Mouse (Mus musculus) gastrocnemius, postnatal 4 days (tissue): ENCODE results near the gene Ube2s. TPM values are rescaled to one million over a fixed set of nuclear protein-coding genes. Genes with fewer than 3 reads are reported as not detected.
"Not testable (repeated sequence)": the region's sequence is repeated elsewhere in the genome, so short reads cannot be mapped to it uniquely, and the experiment has no call there.

Experiments
- DNase-seq, 2 experiments: peaks; one replicate each; pipeline ENCODE4 v3.0.0; 2021 to 2022; ENCODE audit warnings: low spot score in 2 of 2, mixed read lengths in 2 of 2
- long read RNA-seq, 2 experiments: library from polyadenylated mRNA; stranded (forward); transcript quantifications; one replicate each; pipeline ENCODE4 v2.0.0; 2021
- total RNA-seq, 2 experiments: library from RNA; stranded (reverse); gene quantifications; 2 replicates each; pipeline ENCODE4 v1.2.3; 2021

The Ube2s gene
- total RNA-seq = 100 to 1,000 TPM; 122 to 140 TPM
- long read RNA-seq, experiment 1, transcript Ube2s-201 (4 exons, 1,238 nt) = major isoform, 51 of 54 reads
- long read RNA-seq, experiment 1, partial matches to known transcripts = 3 of 54 reads
- long read RNA-seq, experiment 1, other reads (novel, unspliced or antisense) = 0 of 54 reads
- long read RNA-seq, experiment 2, full-length matches to known transcripts = 33 of 36 reads
- long read RNA-seq, experiment 2, partial matches to known transcripts = 1 of 36 reads
- long read RNA-seq, experiment 2, other reads (novel, unspliced or antisense) = 2 of 36 reads

DNA sequence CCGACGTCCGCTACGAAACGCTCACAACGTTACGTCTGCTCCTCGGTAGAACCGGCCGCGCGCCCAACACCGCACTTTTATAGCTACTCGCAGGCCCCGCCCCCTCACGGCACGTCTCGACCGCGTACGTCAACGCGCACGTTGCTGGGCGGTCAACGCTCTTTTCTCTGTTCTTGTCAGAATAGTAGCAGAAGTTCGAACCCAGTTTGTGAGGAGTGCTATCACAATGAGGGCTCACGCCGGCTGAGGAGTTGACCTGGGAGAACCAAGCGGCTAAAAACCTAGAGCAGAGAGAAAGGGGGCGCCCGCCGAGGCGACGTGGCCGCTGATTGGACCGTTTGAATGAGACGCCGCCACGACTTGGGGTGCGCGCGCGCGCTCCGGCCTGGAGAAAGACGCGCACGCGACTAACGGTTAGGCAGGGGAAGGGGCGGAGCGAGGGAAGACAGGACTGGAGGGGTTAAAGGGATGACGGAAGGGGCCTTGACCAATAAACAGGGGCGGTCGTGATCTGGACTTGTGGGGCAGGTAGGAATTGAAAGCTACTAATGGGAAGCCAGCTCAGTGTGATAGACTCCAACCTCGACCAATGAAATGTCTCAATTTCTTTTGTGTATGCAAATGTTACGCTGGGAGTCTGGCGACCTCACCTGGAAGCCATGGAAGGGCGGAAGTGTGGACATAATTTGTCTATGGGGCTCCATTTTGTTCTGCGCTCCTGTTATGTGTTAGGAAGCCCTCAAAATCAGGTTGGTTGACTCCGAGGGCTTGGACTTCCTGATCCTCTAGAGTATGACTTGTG lies at the start of gene Ube2s:
TSS of gene Ube2s (minus strand) at position 288 of the 802 bp plus-strand sequence.
- DNase-seq = peak; percentile 97 to 98

DNA sequence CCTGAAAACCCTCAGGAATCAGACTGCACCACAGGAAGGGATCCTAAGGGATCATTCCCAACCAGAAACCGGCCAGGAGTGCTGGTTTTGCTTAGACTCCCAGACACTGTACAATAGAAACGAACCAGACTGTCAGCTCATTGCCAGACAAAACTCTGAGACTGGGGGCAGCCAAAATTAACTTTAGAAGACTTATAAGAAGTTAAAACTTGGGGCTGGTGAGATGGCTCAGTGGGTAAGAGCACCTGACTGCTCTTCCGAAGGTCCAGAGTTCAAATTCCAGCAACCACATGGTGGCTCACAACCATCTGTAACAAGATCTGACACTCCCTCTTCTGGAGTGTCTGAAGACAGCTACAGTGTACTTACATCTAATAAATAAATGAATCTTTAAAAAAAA lies 48.5 kb upstream of the Ube2s start:
- DNase-seq = not testable (repeated sequence)

DNA sequence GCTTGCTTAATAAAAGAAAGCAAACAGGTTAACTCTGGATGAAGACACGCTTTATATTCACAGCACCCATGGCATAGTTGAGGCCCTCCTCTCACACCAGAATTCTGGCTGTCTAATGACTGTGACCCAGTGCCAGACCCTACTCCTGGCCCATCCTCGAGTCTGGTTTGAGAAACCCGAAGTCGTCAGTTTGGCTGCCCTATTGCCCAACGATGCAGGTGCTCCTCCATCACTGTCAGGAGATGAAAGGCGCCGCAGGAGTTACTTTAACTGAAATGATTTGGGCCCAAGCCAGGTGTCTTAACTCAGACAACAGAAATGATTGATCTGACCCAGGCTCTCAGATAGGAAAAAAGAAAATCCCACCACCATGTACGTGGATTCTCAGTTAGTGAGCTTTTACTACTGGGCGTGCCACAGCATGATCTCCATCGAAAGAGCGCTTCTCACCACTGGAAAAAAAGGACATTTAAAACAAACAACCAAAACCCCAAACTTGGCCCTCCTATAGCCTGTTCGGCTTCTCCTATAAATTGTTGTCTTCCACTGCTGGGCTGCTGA lies 47.1 kb upstream of the Ube2s start:
- no peak for DNase-seq

DNA sequence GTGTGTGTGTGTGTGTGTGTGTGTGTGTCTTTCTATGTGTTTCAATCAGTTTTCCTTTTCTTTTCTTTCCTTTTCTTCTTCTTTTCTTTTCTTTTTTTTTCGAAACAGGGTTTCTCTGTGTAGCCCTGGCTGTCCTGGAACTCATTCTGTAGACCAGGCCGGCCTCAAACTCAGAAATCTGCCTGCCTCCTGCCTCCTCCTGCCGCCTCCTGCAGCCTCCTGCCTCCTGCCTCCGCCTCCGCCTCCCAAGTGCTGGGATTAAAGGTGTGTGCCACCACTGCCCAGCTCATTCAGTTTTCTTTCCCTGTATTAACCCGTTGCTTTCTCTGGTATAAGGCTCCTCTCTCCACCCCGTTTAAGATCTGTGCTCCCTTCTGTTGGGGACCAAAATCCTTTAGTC lies 44.9 kb upstream of the Ube2s start:
- DNase-seq = no peak

DNA sequence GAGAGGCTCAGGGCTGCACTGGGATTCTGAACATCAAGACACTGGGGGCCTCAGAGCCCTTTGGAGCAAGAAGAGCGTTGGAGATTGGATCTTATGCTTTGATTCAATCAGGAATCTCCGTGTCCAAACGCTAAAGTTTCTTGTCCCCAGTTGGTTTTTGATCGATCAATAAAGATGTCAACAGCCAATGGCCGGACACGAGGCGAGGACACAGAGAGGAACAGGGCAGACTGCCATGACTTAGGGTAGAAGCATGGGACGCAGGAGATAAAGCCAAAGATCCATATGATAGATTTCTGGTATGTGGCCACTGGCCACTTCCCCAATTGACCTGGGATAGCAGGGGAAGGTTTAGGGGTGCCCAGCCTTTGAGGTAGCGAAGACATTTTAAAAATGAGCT lies 44.1 kb upstream of the Ube2s start:
- no peak for DNase-seq

DNA sequence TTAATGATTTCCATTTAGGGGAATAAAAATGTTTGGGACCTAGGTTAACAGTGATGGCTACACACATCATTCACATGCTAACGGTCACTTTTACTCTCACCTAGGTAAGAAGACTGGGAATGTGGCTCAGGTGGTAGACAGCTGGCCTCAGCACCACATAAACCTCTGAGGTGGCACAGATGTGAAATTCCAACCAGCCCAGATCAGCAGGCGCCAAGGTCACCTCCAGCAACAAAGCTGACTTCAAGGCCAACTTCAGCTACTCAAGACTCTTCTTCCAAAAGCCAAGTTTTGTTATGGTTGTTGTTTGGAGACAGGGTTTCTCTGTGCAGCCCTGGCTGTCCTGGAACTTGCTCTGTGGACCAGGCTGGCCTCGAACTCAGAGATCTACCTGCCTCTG lies 41.2 kb upstream of the Ube2s start:
- no peak for DNase-seq

DNA sequence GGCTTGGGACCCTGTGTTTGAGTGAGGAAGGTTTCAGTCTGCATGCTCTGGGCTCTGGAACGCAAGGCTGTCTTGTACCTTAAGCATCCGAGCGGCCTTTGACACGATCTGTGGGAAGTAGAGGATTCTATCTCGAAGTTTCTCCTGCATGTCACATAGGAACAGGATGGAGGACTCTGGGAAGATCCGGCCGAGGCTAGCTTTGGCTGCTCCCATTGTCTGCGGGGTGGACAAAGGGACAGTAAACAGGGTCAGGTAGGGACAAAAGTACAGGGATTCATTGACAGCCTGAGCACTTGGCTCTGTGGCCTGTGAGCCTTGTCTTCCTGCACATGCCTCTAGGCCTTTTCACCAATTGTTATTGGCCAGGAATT lies 38.9 kb upstream of the Ube2s start:
- no peak for DNase-seq

DNA sequence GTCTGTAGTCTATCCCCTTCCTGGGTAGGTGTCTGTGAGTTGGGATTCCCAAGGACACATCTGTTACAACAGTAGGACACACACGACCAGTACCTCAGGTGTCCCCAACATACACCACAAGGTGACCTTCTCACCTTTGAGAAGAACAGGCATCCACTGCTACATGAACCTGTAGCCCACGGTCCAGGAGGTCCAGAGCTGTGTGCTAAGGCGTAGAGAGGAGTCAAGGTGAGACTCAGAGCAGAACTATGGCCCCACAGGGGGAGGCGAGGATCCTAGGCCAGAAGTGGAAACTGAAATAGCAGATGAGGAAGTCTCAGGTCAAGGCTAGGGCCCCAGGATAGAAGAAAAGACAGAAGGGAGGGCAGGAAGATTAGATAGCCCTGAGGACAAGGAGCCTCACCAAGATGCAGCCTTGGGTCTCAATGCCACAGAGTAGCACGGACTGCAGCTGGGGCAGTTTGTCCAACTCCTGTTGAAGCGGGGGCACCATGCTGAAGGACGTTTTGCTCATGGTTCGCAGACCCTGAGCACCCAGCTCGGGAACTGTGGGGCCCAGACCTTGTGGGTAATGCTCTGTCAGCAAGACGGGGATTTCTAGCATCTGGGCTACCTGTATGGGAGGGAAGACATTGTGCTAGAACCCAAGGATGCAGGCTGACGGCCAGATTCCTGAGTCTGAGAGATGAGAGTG lies 38.4 kb upstream of the Ube2s start:
- DNase-seq = no peak

DNA sequence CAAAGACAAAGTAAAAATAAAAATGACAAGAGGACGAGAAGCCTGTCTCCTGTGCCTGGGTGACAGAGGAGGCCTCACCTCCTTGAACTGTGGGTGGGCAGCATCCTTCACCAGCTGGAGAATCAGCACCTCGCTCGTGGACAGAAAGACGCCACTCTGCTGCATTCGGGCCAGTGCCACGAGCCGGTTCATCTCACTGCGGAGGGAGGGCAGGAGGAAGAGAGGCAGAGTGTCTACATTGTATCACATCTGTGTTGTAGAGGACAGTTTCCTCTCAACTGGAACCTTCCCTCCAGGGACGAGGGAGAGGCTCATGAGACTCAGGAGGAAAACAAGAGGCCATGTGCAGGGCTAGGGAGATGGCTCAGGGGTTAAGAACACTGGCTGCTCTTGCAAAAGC lies 37.0 kb upstream of the Ube2s start:
- no peak for DNase-seq

DNA sequence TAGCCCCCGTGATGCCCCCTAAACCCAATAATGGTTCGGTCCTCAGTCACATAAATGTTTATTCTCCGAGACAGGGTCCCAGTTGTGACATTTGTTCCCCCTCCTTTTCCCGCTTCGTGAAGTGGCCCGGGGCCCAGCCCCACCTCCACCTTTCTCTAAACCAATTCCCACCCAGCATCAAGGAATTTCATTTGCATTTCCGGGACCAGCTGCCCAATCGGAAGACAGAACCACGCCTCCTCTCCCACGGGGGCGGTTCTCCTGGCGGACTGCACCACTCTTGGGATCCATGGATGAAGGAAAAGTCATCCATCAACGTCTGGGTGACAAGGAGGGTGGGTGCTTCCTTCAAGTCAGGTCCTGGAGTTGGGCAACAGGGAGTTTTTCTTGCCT lies 32.5 kb upstream of the Ube2s start:
- DNase-seq = peak in 1 of 2 experiments; percentile 21

DNA sequence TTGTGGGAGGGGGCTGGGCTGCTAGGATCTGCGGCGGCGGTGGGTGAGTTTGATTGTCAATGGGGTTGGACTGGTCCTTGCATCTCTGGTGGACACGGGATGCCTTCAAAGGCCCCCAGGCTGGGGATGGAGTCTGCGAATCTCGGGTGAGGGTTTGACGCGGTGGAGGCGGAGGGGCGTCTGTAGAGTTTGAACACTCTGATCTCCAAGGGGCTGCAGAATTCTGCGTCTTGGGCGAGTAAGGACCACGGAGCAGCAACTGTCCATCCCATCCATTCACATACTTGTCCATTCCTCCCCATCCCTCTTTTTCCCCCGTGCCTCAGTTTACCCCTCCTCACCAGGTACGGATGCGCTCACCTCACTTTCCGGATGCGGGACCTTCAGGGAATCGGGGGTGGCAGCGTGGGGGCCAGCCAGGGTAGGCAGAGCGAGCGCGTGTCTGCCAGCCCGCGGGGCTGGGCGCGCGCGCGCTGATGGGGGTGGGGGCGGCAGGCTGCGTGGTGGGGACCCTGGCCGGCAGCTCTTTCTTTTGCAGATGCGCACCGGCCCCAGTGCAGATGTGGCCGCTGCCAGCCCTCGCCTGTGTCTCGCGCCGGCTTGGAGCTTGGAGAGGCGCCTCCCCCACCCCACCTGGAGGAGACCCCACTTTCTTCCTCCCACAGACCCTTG lies 32.0 kb upstream of the Ube2s start, which contains the start of gene Shisa7:
TSS of gene Shisa7 (minus strand) at position 452 of the 672 bp plus-strand sequence.
- no peak for DNase-seq

DNA sequence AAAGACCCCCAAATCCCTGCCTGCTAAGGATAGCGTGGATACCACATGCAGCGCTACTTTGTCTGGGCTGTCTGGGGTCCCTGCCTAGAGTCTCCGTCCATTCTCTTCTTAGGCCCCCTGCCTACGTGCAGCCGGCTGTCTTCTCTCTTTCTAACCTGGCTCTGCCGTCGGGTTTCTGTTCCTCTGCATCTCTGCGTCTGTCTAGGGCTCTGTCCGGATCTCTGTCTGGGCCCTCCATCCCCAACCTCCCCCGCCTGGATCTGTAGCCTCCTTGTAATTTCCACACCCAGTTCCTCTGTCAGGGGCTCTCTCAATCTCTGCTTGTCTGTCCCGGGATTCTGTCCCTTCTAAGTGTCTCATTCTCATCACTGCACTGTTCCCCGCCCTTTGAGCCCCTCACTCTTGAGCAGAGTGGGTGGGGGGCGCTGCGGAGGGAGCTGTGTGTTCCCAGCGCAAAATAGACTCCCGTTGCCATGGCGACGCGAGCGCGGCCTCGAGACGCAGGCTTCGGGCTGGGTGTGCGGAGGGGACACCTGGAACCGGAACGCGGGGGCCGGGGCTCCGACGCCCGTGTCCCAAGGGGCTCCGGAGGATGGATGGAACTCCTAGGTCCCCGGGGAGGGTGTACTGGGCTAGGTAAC lies 31.3 kb upstream of the Ube2s start:
- no peak for DNase-seq

DNA sequence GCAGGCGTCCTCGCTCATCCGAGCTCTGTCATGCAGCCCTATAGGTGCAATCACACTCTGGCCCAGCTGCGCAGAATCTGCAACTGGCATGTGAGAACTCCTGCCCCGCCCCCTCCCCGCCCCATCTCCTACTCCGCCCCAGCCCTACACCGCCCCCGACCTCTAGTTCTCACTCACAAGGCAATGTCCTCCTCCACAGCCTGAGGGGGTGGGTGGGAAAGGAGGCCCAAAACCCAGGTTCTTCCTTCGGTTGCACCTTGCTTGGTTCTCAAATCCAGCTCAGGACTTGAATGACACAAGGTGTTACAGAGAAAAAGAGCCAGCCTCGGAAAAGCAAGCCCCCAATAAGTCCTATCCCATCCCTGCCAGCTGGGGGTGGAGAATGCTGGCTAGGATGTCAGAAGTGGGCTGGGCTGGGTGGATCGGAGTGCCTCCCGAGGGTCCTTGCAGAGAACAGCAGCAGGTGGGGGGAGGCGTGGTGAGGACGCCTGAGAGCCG lies 30.3 kb upstream of the Ube2s start:
- no peak for DNase-seq

DNA sequence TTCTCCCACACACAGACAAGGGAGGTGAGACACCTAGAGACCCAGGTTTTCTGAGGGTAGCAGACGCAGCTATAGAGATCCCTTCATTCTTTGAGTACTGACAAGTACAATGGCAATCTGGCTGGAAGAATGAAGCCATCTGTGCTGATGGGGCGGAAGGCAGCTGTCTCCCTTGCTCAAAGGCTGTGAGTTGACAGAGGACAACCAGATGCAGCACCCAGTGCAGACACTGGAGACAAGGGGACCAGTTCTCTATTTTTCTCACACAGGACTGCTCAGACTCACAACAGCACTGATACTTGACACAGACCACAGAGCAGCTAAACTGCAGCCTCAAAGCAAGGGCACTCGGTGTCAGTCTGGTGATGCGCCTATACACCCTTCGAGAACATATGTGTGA lies 29.7 kb upstream of the Ube2s start:
- DNase-seq = no peak

DNA sequence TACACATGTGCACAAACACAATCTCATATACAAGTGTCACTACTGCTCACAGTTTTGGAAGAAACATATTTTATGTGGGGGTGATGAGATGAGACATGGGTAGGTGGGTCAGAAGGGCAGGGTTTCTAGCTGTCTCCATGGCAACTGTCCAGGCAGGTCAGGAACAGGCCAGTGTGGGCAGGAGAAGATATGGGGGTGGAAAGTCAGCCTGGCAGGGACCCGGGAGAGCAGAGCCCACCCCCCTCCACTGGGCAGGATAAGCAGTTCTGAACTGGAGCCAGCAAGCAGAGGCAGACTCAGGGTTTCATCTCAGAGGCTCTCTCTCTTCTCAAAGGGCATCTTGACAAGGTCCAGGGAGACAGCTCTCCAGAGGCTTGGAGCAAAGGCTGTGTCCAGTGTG lies 25.2 kb upstream of the Ube2s start:
- DNase-seq = no peak

DNA sequence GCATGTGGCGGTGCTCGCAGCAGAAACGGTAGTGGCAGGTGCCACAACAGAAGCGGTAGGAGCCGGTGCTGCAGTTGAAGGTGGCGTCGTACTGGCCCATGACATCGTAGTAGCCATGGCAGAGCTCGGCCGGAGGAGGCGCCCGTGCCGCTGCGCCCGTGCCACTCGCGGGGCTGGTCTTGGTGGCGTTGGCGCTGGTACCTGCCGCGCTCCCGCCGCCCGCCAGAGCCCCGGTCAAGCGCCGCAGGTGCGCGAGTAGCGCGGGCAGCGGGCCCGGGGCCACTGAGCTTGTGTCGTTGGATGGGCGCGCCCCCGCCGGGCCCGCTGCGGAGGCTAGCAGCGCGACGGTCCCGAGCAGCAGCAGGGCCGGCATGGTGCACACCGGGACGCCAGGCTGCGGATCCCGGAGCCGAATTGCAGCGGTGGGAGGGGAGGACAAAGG lies 24.0 kb upstream of the Ube2s start:
- peak in 1 of 2 experiments; percentile 27 for DNase-seq

DNA sequence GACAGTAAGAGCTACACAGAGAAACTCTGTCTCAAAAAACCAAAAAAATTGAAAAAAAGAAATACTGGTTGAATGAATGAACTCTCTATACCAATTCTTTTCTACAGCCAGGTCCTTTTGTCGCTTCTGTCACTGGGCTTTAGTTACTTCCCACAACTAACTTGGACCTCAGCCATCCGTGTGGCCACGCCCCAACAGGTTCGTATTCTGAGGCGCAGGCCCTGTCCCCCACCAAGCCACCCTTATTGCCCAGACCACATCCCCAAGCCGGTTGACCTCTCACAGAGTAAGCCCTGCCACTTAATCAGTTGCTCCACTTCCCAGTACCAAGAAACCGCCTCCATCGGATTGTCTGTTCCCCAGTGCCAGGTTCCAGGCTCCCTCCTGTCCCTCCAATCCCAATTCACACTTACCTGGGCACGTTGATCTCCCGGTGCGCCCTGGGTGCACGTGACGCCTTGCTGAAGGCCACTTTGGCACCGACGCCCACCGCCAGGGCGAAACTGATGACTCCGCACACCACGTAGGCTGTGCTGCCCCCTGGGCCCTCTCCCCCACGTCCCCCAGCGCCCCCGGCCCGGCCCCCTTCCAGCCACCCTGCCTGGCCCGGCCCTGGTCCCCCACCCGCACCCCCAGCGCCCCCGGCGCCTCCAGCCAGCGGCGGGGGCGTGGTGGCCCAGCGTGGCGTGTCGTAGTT lies 23.4 kb upstream of the Ube2s start:
- DNase-seq = no peak

DNA sequence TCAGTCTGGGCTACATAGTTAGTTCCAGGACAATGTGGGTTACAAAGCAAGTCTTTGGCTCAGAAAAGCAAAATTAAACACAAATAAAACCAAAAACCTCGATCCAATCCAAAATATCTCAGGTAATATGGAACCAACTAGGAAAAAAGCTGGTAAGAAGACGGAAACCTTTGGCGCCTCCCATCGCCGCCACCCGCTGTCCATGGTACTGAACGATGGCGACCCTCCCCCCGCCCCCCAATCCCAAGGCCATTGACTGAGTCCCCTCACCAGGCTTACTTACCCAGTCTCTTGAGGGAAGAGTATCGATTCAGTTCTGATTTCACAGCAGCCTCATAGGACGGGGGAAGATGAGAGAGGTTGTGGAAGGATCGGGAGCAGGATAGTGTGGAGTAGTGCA lies 18.1 kb upstream of the Ube2s start:
- DNase-seq = no peak

DNA sequence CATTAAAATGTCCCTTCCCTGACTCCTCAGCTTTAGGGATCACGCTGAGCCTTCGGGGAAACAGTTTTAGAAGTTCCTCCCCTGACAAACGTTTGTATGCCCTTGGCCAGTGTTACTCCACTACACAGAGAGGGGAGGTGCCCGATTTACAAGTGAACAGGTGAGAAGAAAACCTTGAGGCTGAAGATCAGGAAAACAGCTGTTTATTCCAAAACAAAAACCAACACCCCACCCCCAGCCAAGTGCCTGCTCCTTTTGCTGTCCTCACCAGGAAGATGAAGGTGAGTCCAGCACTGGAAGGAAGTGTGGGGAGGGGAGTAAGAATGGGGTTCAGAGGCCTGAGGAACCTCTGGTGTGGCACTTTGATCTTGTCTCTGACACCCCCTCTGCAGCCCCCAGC lies 13.0 kb upstream of the Ube2s start:
- no peak for DNase-seq
